Mouse (Mus musculus) embryonic facial prominence, embryonic 14.5 days (tissue): ENCODE measurements around the gene Dchs2. TPM values are rescaled to one million over a fixed set of nuclear protein-coding genes. Genes with fewer than 3 reads are reported as not detected.

Experiments
- ATAC-seq: fragments of 200-750 bp; cut with Nextera tagmentation; 2 replicates; pipeline ENCODE4 v1.8.0; 2017; ENCODE audit warnings: low read depth, moderate number of reproducible peaks, moderate TSS enrichment
- DNase-seq: peaks from one replicate; pipeline ENCODE4 v3.0.0-alpha.2; 2015; ENCODE audit warnings: low spot score
- H3K27ac ChIP-seq: fragments of 300-500 bp; sonication (generic); replicated peaks from 2 replicates; pipeline ENCODE4 v1.5.1; 2014; ENCODE audit warnings: low read depth, mild to moderate bottlenecking, low read length, moderate library complexity
- H3K27me3 ChIP-seq: fragments of 300-500 bp; sonication (generic); replicated peaks from 2 replicates; pipeline ENCODE4 v1.6.1; 2014; ENCODE audit warnings: low read length; ENCODE audit not compliant: control insufficient read depth, insufficient read depth
- H3K36me3 ChIP-seq: fragments of 300-500 bp; sonication (generic); 2 replicates; pipeline ENCODE4 v1.6.1; 2014; ENCODE audit warnings: low read length, mixed read lengths; ENCODE audit not compliant: control insufficient read depth, insufficient read depth
- H3K4me1 ChIP-seq: fragments of 300-500 bp; sonication (generic); 2 replicates; pipeline ENCODE4 v1.6.1; 2014; ENCODE audit warnings: antibody characterized with exemption, low read length; ENCODE audit not compliant: control insufficient read depth, insufficient read depth
- H3K4me2 ChIP-seq: fragments of 300-500 bp; sonication (generic); 2 replicates; pipeline ENCODE4 v1.6.1; 2014; ENCODE audit warnings: low read depth, mild to moderate bottlenecking, low read length, moderate library complexity, mixed read lengths
- H3K4me3 ChIP-seq: fragments of 300-500 bp; sonication (generic); 2 replicates; pipeline ENCODE4 v1.5.1; 2014; ENCODE audit warnings: low read depth, mild to moderate bottlenecking, low read length
- H3K9ac ChIP-seq: fragments of 300-500 bp; sonication (generic); 2 replicates; pipeline ENCODE4 v1.6.1; 2014; ENCODE audit warnings: low read depth, mild to moderate bottlenecking, low read length, moderate library complexity, mixed read lengths
- H3K9me3 ChIP-seq: fragments of 300-500 bp; sonication (generic); 2 replicates; pipeline ENCODE4 v1.6.1; 2016; ENCODE audit warnings: low read length; ENCODE audit not compliant: control insufficient read depth
- WGBS: fragments of 180-500 bp; shearing (Covaris S2); extraction: QIAGEN DNeasy Blood & Tissue Kit; methylation state at CpG from one replicate; pipeline ENCODE4 v1.1.7; 2014; 5-methylcytosine and 5-hydroxymethylcytosine counted together
- polyA plus RNA-seq: library from polyadenylated mRNA; unstranded; fragments of >200 nt; fragmentation: Nextera tagmentation; extraction: Ambion mirVana; gene quantifications from 2 replicates; pipeline ENCODE4 v1.2.1, GENCODE M21; 2014

Dchs2 gene
- polyA plus RNA-seq, result 2.3 and 2.7 TPM in 2 replicates

GRCm38 (mm10) chr3:83127726-83128448 is at the start of gene Dchs2:
Gene Dchs2, plus strand, starts transcription at chr3:83127948.
- peaks cover 14% of the 10 kb centered on the region for H3K4me1 ChIP-seq
- H3K36me3 ChIP-seq, result no peaks in the 10 kb centered on the region
- H3K27me3 ChIP-seq, result peaks cover 66% of the 10 kb centered on the region
- peak within 1 kb of the TSS; percentile 15; the same call in 1 of the 2 replicates for H3K27ac ChIP-seq
- no peaks in the 10 kb centered on the region for H3K9me3 ChIP-seq
- ATAC-seq, result no peak
- under 1% methylated on average over 41 of the region's 55 CpGs for WGBS
- peak within 1 kb of the TSS; percentile 49 for H3K4me3 ChIP-seq
- peak within 1 kb of the TSS; percentile 54 for H3K9ac ChIP-seq
- no peak for DNase-seq
- H3K4me2 ChIP-seq, result peak within 1 kb of the TSS; percentile 97

- Histone ChIP-seq H3K9me3 (no peaks in the 10 kb centered on the region), H3K36me3 (no peaks in the 10 kb centered on the region), H3K9ac (peak overlapping the region; percentile 22; the same call in 1 of the 2 replicates), H3K4me2 (peak overlapping the region; percentile 54), H3K27me3 (no peaks in the 10 kb centered on the region), H3K4me3 (peak overlapping the region; percentile 26), H3K4me1 (peaks cover 5% of the 10 kb centered on the region), H3K27ac (no peak overlapping the region)
- under 1% methylated on average over 11 of the region's 11 CpGs for WGBS
- ATAC-seq (peak; percentile 88), DNase-seq (peak; percentile 87)
These were observed 47.1 kb upstream of the Dchs2 start for GRCm38 (mm10) chr3:83080567-83081055.

DNA sequence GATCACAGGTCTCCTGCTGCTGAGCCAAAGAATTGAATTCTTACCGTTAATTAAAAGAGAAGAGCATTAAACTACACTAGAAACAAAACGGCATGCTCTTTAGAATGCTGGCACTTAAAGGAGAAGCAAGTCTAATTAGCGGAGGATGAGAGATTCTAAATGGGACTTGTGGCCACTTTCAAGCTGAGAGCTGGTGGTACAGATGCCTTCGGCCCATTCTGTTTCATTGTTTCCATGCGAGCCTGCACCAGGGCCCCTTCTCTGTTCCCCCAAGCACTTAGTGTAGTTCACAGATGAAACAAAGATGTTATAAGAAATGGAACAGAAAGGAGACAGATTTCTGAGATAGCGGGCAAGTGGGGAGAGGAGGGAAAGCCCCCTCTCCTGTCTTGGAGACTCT is 30.2 kb upstream of the Dchs2 start:
- 61% methylated on average over 6 of the region's 6 CpGs for WGBS
- no peak overlapping the region for H3K27ac ChIP-seq
- H3K27me3 ChIP-seq, result no peaks in the 10 kb centered on the region
- H3K4me1 ChIP-seq, result 0 out of 2 replicates have a peak, but pooled peaks cover 4% of the 10 kb centered on the region
- H3K9me3 ChIP-seq, result no peaks in the 10 kb centered on the region
- H3K36me3 ChIP-seq, result no peaks in the 10 kb centered on the region
- DNase-seq (no peak), ATAC-seq (no peak)
- H3K9ac ChIP-seq, result no peak overlapping the region
- no peak overlapping the region for H3K4me3 ChIP-seq
- no peak overlapping the region for H3K4me2 ChIP-seq

GRCm38 (mm10) chr3:83098546-83099034 is 29.2 kb upstream of the Dchs2 start:
- H3K9ac ChIP-seq, result peak overlapping the region; percentile 40; the same call in 1 of the 2 replicates
- H3K27me3 ChIP-seq, result no peaks in the 10 kb centered on the region
- DNase-seq, result peak; percentile 65
- no peak overlapping the region for H3K27ac ChIP-seq
- 12% methylated on average over 14 of the region's 14 CpGs for WGBS
- H3K4me3 ChIP-seq, result peak overlapping the region; percentile 22
- no peaks in the 10 kb centered on the region for H3K36me3 ChIP-seq
- ATAC-seq, result no peak
- H3K4me2 ChIP-seq, result peak overlapping the region; percentile 40
- H3K4me1 ChIP-seq, result 0 out of 2 replicates have a peak, but pooled peaks cover 4% of the 10 kb centered on the region
- H3K9me3 ChIP-seq, result no peaks in the 10 kb centered on the region

GRCm38 (mm10) chr3:83099139-83099538 is 28.6 kb upstream of the Dchs2 start:
- H3K4me1 ChIP-seq, result 0 out of 2 replicates have a peak, but pooled peaks cover 4% of the 10 kb centered on the region
- ATAC-seq, result no peak
- H3K9me3 ChIP-seq, result no peaks in the 10 kb centered on the region
- H3K27me3 ChIP-seq, result no peaks in the 10 kb centered on the region
- 87% methylated on average over 1 of the region's 1 CpGs for WGBS
- H3K4me2 ChIP-seq, result peak overlapping the region; percentile 40
- H3K27ac ChIP-seq, result no peak overlapping the region
- no peak for DNase-seq
- H3K9ac ChIP-seq, result 0 out of 2 replicates have a peak overlapping the region, but pooled peaks have one; percentile 40
- H3K36me3 ChIP-seq, result no peaks in the 10 kb centered on the region
- H3K4me3 ChIP-seq, result peak overlapping the region; percentile 22; the same call in 1 of the 2 replicates

GRCm38 (mm10) chr3:83099651-83100050 is 28.1 kb upstream of the Dchs2 start:
- WGBS, result 71% methylated on average over 6 of the region's 6 CpGs
- H3K9me3 ChIP-seq, result no peaks in the 10 kb centered on the region
- H3K27ac ChIP-seq, result no peak overlapping the region
- H3K4me2 ChIP-seq, result no peak overlapping the region
- no peaks in the 10 kb centered on the region for H3K36me3 ChIP-seq
- DNase-seq (no peak), ATAC-seq (no peak)
- no peak overlapping the region for H3K9ac ChIP-seq
- no peak overlapping the region for H3K4me3 ChIP-seq
- H3K4me1 ChIP-seq, result 0 out of 2 replicates have a peak, but pooled peaks cover 4% of the 10 kb centered on the region
- H3K27me3 ChIP-seq, result no peaks in the 10 kb centered on the region

DNA sequence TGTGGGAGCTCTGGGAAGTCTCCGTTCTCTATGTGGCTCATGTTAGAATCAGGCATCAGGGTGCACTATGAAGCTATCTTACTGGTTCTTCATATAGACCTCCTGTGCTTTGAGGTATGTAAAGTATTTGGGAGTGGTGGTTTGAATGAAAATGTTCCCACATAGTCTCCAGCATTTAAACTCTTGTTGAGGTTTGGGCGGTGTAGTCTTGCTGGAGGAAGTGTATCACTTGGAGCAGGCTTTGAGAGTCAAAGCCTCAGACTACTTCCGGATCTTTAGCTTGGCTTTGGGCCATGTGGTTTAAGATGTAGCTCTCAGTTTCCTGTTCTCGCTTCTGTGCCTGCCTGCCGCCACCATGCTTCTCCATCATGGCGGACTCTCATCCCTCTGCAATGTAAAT is 25.5 kb upstream of the Dchs2 start:
- no peaks in the 10 kb centered on the region for H3K9me3 ChIP-seq
- no peak overlapping the region for H3K4me3 ChIP-seq
- 0 out of 2 replicates have a peak, but pooled peaks cover 4% of the 10 kb centered on the region for H3K4me1 ChIP-seq
- no peaks in the 10 kb centered on the region for H3K27me3 ChIP-seq
- no peaks in the 10 kb centered on the region for H3K36me3 ChIP-seq
- no peak for DNase-seq
- H3K9ac ChIP-seq, result no peak overlapping the region
- no peak for ATAC-seq
- H3K4me2 ChIP-seq, result no peak overlapping the region
- H3K27ac ChIP-seq, result no peak overlapping the region
- 82% methylated on average over 6 of the region's 6 CpGs for WGBS

DNA sequence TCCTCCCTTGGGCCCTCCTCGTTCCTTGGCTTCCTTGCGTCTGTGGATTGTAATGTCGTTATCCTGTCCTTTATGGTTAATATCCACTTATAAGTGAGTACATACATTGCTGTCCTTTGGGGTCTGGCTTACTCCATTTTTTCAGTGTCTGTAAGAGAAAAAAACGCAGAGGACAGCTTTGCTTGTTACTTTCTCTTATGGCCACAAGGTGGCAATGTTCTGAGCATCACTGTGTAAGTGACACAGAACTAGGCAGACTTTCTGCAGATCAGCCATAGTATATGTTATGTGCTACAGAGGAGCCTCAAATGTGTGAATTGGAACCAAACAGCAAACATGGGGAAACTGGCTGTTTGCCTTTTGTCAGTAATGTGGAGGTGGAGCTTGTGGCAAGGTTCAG is 17.6 kb upstream of the Dchs2 start:
- peak; percentile 86 for DNase-seq
- ATAC-seq, result peak; percentile 60; the same call in 1 of the 2 replicates
- 24% methylated on average over 4 of the region's 4 CpGs for WGBS

More for the DNA sequence above, 17.6 kb upstream of the Dchs2 start:
- Histone ChIP-seq H3K4me2 (no peak overlapping the region), H3K36me3 (no peaks in the 10 kb centered on the region), H3K27ac (no peak overlapping the region), H3K27me3 (peaks cover 15% of the 10 kb centered on the region; the same call in 1 of the 2 replicates), H3K9me3 (no peaks in the 10 kb centered on the region), H3K9ac (no peak overlapping the region), H3K4me3 (no peak overlapping the region), H3K4me1 (peaks cover 14% of the 10 kb centered on the region; the same call in 1 of the 2 replicates)
